Mouse (Mus musculus): ENCODE measurements around the gene Inpp4a.

Inpp4a gene

DNA sequence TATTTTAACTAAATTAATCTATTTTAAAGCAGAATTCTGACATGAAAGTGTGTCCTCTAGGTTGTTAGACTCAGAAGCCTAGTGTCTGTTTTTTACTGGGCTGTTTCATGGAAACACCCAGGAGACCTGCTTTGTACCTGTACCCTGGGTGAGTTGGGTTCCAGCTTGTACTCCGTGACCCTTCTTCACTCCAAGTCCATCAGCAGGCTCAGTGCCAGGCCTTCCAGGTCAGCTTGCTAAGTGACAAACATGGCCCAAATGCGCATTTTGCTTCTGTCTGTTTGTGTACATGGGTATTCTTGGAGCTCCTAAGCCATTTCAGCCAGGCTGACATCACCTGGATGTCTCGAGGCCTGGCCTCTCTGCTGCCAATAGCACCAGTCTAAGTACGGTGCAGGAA, 23.5 kb downstream of the Inpp4a start:
- DNase-seq (ENCODE audit: low spot score in 2 of 2), result no peak

DNA sequence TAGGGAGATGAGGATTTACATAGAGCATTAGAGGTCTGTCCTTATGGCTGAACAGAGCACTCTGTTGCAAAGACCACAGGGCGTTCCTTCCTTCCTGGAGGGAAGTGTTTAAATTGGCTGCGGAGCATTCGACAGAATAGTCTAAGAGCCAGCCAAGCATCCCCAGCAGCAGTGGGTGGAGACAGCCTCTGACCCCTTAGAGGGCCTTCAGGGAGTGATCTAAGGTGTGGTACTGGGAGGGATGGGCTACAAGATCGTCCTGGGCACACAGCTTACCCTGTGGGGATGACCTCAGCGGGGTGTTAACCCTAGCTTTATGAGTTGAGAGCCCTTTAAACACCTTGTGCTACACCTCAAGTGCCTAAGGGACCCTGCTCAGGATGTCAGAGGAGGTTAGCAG, 24.9 kb downstream of the Inpp4a start:
- no peak for DNase-seq (ENCODE audit: low spot score in 2 of 2)

DNA sequence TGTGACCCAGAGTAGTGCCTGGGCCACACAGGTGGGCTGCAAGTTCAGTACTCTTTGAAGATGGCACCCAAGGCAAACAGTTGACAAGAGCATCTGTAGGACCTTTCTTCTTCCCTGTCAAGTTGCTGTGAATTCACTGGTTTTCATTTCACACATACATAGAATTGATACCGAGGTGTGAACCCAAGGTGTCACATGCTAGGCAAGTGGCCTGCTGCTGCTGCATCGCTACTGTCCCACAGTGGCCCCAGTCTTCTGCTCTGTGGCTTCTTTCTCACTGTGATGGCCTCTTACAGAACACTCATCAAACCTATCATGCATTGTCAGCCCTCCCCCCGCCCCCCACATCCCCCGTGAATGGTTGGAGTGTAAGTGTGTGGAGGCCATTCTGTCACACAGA, 27.6 kb downstream of the Inpp4a start:
- DNase-seq (ENCODE audit: low spot score in 2 of 2), result no peak

DNA sequence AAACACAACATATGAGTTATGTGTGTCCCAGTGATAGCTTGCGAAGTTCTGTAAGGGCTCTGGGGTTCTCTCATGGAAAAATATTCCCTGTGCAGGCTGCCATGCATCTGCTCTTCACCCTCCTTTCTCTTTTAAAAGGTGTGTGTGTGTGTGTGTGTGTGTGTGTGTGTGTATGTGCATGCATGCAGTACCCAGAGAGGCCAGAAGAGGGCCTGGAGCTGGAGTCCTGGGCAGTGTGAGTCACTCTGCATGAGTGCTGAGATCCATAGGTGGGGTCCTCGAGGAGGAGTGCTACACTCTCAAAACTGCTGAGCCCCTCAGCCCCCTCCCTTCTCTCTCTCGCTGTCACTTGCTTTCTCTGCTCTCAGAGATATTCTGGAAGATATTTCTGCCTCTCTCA, 29.5 kb downstream of the Inpp4a start:
- no peak for DNase-seq (ENCODE audit: low spot score in 2 of 2)

DNA sequence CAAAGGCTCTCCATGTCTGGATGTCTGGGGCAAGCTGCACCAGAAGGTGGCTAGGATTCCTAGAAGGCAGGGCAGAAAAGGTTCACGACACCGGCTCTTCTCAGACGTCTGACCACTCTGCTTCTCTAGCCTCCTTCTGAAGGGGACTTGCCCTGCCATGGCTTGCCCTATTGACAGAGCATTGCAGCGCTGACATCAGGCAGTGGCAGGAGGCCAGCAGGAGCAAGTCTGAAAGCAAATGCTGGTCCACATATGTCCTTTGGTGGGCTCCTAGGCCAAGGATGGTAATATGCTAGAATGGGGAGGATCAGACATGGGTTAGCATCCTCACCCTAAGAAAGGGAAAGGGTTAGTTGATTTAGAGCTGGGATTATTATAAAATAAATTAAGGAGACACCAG, 30.2 kb downstream of the Inpp4a start:
- DNase-seq (ENCODE audit: low spot score in 2 of 2), result no peak

DNA sequence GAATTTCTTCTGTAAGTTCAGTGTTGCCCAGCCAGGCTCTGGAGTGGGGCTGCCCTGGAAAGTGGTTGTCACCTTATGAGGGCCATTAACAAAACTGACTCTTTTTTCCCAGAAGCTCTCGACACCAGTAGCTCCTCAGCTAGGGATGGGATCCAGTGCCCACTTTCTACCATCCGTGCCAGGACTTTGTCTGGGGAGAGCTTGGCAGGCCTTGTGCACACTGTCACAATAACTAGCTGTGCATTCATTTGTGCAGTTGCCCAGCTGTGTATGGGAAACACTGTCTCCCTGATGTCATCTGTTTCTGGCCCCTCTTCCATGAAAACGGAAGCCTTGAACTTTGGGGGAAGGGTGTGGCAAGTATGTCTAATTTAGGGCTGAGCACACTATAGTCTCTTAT, 33.1 kb downstream of the Inpp4a start:
- DNase-seq (ENCODE audit: low spot score in 2 of 2), result no peak

DNA sequence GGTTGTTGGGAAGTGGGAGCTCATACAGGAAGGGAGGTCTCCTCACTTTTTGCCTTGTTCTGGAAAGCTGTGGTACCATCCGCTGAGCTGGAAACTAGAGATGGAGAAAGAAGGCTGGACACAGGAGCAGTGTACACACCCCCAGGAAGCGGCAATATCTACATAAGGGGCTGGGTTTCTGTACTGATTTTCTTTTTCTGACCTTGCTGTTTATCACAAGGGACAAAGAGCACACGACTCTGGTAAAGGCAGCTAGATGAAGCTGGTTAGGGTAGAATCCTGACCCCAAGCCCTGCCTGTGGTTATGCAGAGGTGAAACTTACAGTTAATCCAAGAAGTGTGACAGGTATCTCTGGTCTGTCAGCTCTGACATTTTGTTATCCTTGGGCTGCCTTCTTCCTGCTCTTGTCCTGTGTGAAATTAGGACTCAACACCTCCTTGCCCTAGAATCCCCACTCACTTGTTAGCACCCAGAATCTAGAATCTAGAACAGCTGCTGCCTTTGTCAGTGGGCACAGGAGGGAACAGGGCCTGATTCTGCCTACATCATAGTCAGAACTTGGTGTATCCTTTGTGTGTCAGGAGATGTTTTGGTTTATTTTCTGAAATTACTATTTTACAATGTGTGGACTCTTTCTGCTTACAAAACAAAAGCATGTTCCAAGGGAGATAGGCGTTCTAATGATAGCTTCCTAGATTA, 34.2 kb downstream of the Inpp4a start:
- no peak for DNase-seq (ENCODE audit: low spot score in 2 of 2)

DNA sequence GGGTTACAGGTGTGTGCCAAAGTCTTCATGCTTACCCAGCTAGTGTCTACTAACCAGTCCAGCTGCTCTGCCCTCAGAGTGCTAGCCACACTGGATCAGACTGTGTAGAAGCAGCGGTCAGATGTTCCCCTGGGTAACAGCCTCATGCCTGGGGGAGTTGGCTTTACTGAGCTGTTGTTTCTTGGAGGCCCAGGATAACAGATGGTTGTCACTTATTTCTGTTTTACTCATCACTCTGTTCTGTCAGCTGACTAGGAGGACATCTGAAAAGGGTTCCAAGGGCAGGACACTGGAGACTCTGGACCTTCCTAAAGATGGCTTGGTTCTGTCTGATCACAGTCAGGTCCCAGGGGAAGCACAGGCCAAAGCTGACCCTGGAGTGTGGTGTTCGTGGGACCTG, 36.4 kb downstream of the Inpp4a start:
- DNase-seq (ENCODE audit: low spot score in 2 of 2), result no peak

DNA sequence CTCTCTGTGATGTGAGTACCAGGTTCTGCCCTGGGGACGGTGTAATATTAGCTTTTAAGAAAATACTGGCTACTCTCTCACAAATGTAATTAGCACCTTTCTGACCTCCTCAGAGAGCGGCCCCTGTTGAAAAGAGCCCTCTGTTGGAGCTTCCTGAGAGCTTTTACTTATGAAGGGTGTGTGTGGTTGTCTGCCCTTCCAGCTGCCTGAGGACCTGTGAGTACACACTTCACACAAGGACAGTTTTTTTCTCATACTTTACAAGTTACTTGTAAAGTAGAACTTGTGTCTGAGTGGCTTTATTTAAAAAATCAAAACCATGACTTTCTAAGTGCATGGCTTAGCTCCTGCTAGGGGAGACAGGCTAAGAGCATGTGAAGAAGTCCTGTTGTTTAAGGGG, 37.1 kb downstream of the Inpp4a start:
- no peak for DNase-seq (ENCODE audit: low spot score in 2 of 2)

DNA sequence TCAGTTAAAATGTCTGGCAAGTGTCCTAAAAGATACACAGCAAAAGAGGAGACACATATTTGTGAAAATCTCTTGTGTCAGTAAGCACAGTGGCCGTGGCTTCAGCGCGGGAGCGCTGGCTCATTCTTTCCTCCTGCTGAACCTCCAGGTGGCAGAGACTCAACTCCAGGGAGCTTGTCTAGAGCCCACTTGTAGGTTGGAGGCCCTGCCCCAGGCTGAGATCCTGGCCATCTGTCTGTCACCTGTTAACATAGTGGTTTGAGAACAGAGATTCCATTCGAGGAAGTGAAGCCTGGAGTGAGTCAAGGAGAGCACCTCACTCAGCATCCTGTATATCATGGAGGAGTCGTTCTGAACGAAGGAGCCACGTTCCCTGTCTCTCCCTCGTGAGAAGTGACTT, 37.6 kb downstream of the Inpp4a start:
- DNase-seq (ENCODE audit: low spot score in 2 of 2), result no peak

DNA sequence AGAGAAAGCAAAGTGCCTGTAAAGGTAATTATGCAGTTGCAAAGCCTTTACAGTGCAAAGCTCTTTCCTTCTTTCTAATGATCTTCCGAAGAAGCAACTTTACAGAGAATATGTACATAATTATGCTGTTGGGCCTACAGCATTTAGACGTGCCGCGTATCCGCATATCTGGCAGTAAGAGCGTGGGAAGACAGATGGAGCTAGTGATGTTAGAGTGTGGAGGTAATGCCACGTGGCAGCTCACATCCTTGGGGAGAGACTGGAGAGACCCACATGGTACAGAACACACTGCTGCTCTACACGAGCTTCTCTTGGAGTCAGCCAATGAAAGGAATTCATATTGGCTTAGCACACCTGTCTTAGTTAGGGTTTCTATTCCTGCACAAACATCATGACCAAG, 39.5 kb downstream of the Inpp4a start:
- no peak for DNase-seq (ENCODE audit: low spot score in 2 of 2)

DNA sequence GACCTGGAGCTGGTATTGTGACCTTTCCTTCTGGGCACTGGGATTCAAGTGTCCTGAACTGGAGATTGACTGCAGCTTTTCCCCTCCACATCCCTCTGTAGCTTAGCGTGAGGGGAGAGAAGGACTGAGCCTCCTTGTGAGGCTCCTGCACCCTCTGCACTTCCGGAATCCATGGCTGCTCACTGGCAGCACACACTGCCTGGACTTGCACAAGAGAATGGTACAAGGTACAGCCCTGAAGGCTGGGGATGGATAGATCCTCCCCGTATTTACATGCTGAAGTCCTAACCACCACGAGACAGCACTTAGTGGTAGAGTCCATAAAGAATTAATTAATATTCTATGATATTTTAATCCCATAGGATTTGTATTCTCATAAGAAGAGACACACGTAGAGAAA, 41.7 kb downstream of the Inpp4a start:
- no peak for DNase-seq (ENCODE audit: low spot score in 2 of 2)

DNA sequence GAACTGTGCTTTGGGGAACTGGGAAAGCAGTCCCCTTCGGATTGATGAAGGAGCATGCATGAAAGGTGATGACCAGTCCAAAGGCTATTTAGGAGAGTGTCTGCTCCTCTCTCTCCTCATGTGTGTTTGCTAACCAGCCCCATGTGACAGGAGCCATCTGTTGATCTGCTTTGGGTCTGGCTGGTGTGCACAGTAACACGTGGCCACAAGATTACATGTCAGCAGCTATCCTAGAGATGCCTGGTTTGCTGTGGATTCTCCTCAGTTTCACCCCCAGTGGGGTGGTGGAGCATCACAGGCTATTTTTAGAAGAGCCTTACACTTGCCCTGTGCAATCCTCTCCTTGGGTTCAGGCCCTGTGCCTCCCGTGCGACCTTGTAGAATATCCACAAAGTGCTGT, 42.2 kb downstream of the Inpp4a start:
- DNase-seq (ENCODE audit: low spot score in 2 of 2), result no peak

DNA sequence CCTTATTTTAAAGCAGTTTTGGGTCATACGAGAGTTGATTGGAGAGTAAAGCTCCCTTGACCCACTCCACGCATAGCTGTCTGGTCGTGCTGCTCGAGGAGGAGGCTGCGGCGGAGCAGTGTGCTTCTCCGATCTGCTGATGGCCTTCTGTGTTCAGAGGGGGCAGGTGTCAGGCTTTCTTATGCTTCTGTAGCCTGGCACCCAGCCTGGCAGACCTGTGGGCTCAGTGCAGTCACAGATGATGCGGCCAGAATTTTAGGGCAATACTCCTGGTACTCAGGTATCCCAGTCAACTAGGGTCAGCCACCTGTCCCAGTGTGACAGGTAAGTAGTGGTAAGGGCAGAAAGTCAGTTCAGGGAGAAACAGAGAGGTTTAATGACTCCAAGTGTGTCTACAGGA, 42.9 kb downstream of the Inpp4a start:
- no peak for DNase-seq (ENCODE audit: low spot score in 2 of 2)

DNA sequence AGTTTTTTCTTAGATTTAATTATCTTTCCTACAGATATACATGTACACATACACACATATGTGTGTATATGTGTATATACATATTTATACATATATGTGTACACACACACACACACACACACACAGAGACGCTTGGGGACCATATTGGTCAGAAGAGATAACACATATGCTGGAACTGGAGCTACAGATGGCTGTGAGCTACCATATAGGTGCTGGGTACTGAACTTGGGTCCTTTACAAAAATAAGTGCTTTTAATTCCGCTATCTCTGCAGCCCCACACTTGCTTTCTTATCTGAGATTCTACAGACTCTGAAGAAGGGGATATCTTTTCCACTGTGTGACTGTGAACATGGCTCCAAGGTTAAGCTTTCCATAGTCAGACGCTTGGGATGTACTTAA, 43.6 kb downstream of the Inpp4a start:
- no peak for DNase-seq (ENCODE audit: low spot score in 2 of 2)

DNA sequence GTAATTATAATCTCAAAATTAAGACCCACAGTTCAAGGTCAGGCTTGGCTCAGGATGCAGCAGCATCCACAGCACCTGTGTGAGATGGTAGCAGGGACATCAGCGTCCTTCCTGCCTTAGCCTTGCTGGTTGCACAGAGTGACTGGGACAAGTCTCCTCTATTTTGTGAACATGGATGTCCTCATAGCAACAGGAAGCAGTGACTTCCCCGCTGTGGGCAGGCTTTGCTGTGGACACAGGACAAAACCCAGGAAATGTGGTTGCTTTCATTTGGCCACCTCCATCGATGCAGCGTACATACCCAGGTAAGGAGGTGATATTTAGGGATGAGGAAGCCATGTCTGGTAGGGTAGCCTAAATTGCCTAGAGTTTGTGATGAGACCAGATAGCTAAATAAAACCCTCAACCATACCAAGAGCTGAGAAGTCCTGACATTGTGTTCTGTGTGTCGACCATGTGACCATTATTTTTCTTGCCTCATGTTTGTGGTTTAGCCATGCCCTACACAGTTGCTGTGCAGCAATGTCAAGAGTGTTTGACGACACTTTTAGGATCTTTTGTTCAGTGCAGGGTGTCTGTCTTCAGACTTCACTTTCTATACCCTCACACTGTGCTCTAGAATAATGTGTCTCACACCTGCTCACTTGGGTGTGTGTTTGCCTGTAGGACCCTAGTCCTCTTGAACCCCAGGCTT, 44.7 kb downstream of the Inpp4a start:
- no peak for DNase-seq (ENCODE audit: low spot score in 2 of 2)

DNA sequence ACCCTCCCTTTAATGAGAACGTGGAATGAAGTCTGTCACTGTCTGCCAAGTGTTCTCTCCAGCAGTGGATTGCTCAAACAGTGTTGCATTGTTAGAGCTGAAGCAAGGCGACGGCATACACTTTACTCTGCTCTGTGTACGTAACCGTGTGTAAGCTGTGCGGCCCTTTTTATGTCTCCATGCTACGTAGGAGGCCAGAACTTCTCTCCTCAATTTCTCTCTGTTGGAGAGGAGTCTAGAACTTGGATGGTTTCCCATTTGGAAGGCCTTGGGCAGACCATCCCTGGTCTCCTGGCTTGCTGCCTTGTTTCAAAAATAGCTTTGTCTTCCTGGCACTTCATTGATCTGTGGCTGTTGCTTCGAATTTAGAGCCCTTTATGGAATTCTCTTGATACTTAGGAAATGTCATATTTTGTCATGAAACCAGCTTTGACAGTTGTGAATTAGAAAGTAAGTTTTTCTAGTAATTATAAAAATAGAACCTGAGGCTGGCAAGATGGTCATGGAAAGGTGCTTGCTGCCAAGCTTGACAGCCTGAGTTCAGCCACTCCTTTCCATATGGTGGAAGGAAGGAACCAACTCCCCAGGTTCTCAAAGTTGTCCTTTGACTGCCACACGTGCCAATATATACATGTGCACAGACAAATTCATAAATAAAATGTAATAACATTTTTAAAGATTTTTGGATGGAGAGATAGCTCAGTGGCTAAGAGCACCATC, 47.9 kb downstream of the Inpp4a start:
- peak in 1 of 2 experiments; percentile 17 for DNase-seq (ENCODE audit: low spot score in 2 of 2)

DNA sequence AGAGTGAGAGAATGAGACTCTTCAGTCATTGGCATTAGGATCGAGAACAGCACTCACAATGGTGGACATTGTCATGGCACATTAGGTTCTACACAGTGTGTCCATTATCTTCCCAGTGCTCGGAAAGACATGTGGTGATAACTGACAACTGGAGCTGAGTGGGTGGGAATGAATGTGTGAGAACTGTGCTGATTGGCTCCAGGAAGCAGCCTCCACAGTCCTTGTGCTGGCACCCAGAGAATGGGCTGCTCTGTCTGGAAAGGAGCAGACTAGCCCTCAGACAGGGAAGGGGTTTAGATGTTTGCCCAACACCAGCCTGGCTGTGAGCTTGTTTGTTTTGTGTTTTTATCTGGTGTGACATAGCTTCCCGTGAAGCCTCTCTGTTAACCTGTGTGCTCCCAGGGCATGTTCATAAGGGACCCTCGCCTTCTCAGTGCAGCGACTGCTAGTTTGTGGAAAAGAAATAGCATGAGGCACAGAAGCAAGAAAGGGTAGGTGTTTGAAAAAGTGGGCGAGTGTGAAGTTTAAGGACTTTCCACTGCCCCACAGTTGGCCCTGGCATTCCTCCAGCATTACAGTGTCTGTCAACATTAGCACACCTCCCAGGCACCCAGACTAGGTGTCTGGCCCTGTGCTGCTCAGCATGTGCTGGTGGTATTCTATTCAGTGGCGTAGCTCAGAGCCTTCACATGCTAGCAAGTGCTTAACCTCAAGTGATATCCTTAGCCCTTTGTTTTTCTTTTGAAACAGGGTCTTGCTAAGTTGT, 51.4 kb downstream of the Inpp4a start:
- DNase-seq (ENCODE audit: low spot score in 2 of 2), result no peak

DNA sequence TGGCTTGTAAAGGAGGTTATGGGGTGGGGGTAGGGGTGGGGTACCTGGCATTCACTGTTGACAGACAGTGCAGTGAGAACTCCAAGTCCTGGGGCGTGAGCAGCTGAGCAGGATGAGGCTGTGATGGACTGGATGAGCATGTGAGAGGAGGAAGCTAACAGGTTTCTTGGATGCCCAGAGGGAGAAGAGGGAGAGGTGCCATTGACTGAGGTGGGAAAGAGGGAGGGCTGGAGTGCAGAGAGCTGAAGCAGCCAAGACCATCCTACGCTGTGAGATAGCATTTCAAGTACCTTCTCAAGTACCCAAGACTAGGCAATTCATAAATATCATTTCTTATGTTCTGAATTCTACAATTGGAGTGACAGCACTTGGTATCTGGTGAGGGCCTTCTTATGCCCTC, 52.3 kb downstream of the Inpp4a start:
- no peak for DNase-seq (ENCODE audit: low spot score in 2 of 2)

DNA sequence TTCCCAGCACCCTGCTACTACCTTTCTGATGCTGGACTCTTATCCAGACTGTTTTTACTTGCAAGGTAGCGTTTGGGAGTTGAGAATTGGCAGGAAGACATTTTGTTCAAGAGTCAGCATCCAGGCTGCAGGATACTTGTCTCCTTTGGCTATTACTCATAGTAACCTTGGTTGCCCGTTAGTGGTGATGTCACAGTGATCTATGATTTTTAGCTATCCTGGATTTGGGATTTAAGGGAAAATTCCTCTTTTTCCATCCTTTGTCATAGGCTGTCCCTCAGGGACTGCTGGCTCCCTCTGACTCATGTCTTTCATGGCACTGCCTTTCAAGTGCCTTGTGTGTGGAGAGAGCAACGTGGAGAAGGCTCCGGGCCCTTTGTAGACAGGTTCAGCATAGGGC, 53.8 kb downstream of the Inpp4a start:
- no peak for DNase-seq (ENCODE audit: low spot score in 2 of 2)

DNA sequence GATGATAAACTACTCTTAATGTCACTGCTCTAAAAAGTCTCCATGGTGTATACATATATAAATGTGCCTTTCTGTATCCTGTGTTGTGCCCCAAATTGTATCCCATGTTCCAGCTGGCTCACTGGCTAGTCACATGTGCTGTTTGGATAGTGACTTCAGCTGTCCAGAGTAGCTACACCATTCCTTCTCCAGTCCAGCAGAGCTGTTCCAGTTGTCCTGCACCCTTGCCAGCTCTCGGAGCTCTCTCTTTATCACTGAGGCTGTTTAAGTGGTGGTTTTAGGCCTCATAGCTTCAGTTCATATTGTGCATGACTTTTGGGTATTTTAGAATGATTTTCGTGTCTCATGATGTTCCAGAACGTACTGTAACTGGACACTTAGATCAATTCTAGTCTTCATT, 55.8 kb downstream of the Inpp4a start:
- DNase-seq (ENCODE audit: low spot score in 2 of 2), result no peak

DNA sequence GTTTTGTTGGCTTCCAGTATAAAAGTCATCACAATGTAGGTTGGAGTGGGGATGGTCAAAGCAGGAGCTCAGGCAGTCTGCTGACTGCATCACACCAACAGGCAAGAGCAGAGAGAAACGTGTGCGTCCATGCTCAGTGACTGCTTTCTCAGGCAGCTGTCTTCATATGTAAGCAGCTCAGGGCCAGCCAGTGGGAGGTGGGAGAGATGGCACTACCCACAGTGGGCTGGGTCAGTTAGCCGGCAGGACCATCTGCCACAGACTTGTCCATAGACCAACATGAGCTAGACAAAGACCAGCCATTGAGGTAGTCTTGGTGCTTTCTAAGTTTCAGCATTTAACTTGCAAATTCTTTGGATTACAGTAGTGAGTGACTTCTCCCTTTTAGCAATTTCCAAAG, 56.6 kb downstream of the Inpp4a start:
- no peak for DNase-seq (ENCODE audit: low spot score in 2 of 2)
